Mouse (Mus musculus) embryo, embryonic 9.5 days (tissue): ENCODE measurements around the gene Hsd17b12.

Experiments
- DNase-seq: peaks from one replicate; pipeline ENCODE4 v3.0.0-alpha.2; 2017; ENCODE audit errors: extremely low spot score

Gene Hsd17b12

DNA sequence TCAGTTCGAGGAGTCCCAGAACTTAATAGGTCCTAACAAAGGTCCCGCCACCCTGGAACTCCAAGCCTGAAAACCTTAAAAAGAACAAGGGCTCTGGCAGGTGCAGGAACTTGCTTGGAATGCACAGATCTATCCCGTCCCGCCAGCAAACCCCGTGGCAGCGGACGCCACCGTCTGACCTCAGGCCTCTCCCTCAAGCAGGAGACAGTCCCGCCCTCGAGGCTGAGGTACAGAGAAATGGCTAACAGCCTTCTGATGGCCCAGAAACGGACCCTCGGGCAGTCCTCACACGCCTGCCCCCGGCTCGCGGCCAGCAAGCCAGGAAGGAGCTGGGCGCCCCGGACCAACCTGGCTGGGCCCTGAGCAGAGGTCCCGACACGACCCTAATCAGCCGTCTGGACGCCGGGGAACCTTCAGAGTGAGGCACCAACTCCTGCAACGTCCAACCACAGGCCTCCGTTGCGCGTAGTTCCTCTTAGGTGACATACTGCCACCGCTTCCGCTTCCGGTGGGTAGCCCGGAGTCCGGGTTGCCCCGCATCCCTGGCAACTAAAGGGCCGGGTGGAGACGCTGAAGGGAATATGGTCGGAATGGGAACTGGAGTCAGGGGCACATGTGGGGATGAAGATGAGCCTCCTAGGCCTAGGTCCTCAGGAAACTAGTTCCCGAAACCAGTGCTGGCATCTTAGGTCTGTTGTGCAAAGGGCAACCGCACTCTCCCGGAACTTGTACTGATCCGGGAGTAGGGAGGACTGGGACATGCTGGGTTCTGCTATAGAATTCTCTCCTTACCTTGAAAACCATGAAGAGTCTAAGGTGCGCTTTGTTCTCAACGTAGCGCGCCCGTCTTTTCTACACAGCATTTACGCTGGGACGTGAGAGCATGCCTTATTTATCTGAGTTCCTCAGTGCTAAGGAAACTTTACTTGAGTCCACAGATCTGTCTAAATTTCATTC, 147.2 kb downstream of the Hsd17b12 start, which contains the start of gene Alkbh3:
TSS of gene Alkbh3 (minus strand) at position 473 of the 957 bp plus-strand sequence.
- DNase-seq = peak; percentile 93

DNA sequence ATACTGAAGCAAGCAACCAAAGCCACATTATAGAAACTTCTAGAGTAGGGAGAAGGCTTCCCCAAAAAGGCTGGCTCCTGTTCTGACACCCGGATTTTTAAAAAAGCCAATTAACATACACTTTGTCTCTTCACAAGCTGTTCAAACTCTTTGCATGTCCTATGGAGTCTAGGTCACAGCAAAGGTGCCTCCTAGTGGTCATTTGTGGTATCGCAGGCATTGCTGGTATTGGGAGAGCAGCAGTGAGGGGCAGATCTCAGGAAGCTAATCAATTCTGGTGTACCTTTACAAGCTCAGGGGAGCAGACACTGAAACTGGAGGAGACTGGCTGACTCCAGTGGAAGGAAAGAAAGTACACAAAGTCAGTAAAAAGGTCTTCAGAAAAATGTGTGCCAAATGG, 155.4 kb downstream of the Hsd17b12 start:
- peak; percentile 77 for DNase-seq

DNA sequence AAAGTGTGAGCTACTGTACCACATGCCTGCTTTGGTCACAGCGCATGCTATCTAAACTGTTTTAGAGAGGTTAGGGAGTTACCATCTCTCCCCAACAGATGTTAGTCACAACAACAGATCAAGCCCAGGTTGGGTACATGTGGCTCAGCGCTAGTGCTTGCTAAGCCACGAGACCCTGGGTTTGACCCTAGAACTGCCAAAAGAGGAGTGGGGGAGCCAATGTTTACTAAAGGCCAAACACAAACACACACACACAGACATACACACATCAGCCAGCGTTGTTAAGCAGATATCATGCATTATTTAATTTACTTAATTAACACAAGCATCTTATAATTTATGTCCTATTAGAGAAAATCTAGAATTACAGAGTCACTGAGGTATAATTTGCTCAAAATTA, 155.8 kb downstream of the Hsd17b12 start:
- DNase-seq = no peak

DNA sequence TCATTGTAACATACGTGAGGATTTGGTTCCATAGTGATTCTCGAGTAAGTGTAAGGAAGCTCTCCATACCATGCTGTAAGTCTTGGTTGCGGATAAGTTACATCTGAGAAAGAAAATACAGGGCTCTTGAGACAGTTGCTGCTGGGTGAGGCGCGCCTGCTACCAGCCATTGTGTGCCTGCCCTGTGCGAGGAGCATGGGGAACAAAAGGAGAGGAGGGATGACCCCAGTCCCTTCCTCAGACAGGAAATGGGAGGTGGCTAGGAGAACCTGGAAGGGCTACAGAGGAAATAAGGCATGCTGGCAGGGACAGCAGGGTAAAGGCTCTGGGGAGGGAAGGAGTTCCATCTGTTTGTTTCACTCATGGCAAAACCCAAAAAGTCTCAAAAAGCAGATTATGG, 156.4 kb downstream of the Hsd17b12 start:
- DNase-seq = no peak

DNA sequence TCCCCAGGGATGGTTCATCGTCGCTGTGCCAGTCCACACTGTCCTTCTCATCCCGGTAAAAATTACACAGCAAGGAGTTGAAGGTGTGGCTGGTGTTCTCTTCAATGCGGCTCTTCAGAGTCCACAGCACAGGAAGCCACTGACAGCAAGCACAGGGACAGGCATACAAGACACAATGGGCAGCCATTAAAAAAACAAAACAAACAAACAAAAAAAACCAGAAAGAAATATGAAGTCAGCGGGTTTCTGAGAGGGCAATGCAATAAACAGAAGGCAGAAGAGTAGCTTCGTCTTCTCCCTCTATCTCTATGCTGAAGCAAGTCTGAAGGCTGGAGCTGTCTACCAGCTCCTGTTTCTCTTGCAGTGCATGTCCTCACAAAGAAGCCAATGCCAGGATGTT, 161.5 kb downstream of the Hsd17b12 start, which contains the start of gene Gm27027:
TSS of gene Gm27027 (minus strand) at position 101 of the 400 bp plus-strand sequence.
- no peak for DNase-seq

DNA sequence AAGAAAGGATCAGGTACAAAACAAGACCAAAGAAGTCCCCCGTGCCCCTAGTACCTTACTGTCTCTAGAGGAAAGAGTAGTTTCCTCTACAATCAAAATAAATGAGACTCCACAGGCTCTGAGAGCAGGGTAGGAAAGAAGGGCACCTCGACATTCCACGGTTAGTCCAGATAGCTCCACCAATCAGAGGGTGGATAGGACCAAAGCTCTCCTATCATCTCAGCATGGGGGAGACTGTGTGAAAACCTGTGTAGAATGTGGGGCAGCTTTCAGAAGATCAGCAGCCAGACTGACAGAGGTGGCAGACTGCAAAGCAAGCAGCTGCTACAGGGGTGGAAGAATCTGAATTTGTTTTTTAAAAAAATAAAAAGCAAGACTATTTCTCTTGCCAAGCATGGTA, 165.0 kb downstream of the Hsd17b12 start:
- no peak for DNase-seq

DNA sequence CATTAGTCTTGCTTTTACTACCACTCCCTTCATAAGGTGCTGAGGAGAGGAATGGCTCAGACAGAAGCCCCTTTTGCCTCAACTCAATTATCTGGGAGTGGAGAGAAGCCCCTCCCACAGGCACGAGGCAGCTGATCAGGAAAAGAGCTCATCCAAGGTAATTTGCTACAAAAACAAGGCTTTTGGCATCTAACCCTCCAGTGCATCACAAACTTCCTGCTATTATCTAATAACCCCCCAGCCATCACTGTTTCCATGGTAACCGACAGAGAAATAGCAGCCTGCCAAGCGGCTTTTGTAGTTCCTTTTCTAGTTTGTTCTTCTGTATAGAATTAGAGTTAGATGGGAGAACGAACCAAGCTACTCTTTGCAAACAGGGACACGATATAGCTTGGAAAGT, 165.5 kb downstream of the Hsd17b12 start:
- DNase-seq = no peak

DNA sequence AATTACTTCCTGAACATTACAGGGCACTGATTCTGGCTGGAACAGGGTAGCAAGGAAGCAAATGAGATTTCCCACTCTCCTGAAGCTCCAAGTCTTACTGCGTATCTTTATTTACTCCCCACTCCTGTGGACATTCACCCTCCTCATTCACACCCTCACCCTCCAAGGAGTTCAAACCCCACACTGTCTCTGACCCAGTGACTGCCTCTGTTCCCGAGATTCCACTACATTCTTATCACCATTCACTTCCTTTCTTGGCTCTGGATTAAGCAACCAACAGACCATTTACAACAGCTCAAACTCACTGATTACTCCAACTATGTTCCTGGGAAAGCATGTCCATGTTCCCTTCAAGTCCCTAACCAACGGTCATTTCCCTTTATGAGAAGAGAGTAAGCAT, 166.4 kb downstream of the Hsd17b12 start:
- DNase-seq = no peak

DNA sequence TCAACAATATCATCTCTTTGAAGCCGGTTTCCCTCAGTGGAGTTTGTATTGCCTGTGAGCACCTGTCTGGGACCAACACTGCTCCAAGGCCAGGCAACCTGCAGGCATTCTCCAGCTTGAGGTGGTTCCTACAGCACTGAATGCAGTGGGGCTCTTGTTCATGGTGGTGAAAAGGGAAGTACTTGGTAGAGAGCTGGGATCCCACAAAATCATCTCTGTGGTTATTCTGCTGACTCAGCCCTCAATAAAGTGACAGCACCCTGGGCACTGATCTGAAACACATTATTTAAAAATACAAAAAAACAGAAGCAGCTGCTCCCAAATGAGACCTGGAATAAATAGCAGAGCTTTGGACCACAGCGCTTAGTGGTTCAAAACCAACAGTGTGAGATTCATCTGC, 169.3 kb downstream of the Hsd17b12 start:
- DNase-seq = no peak
